Mouse (Mus musculus): ENCODE data around the gene Zfp326. TPM values are rescaled to one million over a fixed set of nuclear protein-coding genes. Genes with fewer than 3 reads are reported as not detected.

The Zfp326 gene
- polyA plus RNA-seq, 1 experiment = 12.6 TPM

DNA sequence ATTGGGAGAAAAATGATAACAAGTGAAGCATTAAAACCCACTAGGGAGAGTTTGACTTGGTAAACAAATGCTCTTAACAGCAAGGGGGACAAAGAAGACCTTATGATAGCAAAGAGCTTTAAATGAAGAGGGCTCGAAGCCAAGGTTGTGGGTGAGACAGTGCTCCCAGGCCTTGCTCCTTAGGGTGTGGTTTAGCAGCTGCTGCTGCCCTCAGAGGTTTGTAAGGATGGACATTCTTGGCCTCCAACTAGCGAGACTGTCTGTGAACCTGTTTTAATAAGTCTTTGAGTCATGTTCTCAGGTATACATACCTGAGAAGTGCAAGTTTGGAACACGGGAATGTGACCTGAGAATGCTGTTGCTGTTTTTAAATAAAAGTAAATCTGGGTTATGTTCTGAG lies 2.6 kb upstream of the Zfp326 start:
- peak; percentile 34 for TF ChIP-seq MYOD1 (IDR thresholded peaks at IDR 0.05; ENCODE audit: control insufficient read depth, insufficient read length, low read depth)
- TF ChIP-seq FOSL1 (IDR thresholded peaks at IDR 0.05; ENCODE audit: insufficient read depth, low read length, poor library complexity, severe bottlenecking) = no peak
- no peak for TF ChIP-seq CTCF (IDR thresholded peaks at IDR 0.05; ENCODE audit: control insufficient read depth, insufficient read depth, insufficient read length)
- no peak for TF ChIP-seq CEBPB (IDR thresholded peaks at IDR 0.05; ENCODE audit: low read depth)
- no peaks in the 10 kb centered on the region for H3K36me3 ChIP-seq (ENCODE audit: control insufficient read depth, insufficient read depth)
- no peaks in the 10 kb centered on the region for H3K27me3 ChIP-seq (ENCODE audit: control insufficient read depth, insufficient read depth, insufficient read length)
- H3K4me3 ChIP-seq (ENCODE audit: insufficient read depth, poor library complexity, severe bottlenecking) = no peak overlapping the region
- no peak overlapping the region for H3ac ChIP-seq (ENCODE audit: control insufficient read depth, insufficient read length, low read depth)
- peaks cover 24% of the 10 kb centered on the region for H3K79me2 ChIP-seq (ENCODE audit: control insufficient read depth, insufficient read depth)
- H3K79me3 ChIP-seq (ENCODE audit: low read depth) = peaks cover 20% of the 10 kb centered on the region

DNA sequence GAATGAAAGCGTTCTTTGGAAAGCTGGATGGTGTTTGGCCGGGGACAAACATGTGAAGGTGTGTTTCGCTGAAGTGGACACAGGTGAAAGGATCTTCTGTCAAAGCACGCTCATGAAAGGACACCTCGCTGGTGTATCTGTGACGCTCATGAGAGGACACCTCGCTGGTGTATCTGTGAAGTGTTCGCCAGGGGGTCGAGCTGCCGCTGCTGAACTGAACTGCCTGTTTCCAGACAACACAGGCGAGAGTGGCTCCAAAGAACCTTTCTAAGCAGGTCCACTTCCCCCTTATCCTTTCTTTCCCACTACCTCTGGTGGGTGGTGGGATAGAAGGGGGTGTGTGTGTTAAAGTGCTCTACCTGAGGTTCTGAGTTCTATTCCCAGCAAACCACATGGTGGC lies 1.9 kb upstream of the Zfp326 start:
- Histone ChIP-seq H3K79me3 (ENCODE audit: low read depth) (peaks cover 27% of the 10 kb centered on the region), H3K79me2 (ENCODE audit: control insufficient read depth, insufficient read depth) (peaks cover 31% of the 10 kb centered on the region), H3K36me3 (ENCODE audit: control insufficient read depth, insufficient read depth) (peaks cover 5% of the 10 kb centered on the region), H3K4me3 (ENCODE audit: insufficient read depth, poor library complexity, severe bottlenecking) (no peak overlapping the region), H3ac (ENCODE audit: control insufficient read depth, insufficient read length, low read depth) (no peak overlapping the region), H3K27me3 (ENCODE audit: control insufficient read depth, insufficient read depth, insufficient read length) (no peaks in the 10 kb centered on the region)
- TF ChIP-seq CTCF (IDR thresholded peaks at IDR 0.05; ENCODE audit: control insufficient read depth, insufficient read depth, insufficient read length) = no peak

DNA sequence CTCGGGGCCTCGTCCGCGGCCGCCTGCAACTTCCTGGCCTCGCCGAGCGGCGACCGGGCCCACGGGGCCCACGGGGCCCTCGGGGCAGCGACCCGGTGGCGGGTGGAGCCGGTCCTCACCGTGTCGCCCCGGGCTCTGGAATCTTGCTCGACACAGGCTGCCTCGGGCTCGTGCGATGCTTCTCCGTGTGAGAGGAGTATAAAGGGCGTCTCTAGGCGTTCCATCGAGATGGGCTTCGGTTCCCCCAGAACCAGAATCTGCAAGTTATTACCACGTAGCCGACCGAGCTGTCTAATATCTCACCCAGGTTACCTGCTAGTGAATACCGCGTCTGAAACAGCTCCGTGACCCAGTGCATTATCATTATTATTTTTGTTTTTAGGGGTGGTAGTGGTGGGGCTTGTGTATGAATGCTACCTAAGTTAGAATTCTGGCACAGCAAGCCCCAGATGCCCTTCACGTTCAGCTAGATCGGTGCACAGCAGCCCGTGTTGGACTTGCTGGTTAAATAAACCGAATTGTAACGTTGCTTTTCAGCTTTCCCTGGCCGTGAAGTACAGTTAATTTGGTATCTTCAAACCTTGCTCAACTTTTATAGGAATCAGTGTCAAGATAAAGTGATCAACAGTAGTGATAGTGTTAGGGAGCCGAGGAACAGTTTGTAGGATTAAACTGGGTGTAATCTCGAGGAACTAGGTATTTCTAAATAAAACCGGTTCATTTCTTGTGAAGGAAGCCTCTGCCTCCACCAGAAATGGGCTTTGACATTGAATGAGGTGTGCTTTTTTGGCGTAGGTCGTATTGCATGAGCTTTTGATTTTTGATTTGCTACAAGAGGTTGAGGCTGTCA lies 785 bp downstream of the Zfp326 start:
- Histone ChIP-seq H3K79me3 (ENCODE audit: low read depth) (peaks cover 54% of the 10 kb centered on the region), H3K36me3 (ENCODE audit: control insufficient read depth, insufficient read depth) (peaks cover 24% of the 10 kb centered on the region), H3ac (ENCODE audit: control insufficient read depth, insufficient read length, low read depth) (peak overlapping the region; percentile 91), H3K4me3 (ENCODE audit: insufficient read depth, poor library complexity, severe bottlenecking) (peak overlapping the region; percentile 72), H3K27me3 (ENCODE audit: control insufficient read depth, insufficient read depth, insufficient read length) (no peaks in the 10 kb centered on the region), H3K79me2 (ENCODE audit: control insufficient read depth, insufficient read depth) (peaks cover 58% of the 10 kb centered on the region)
- TF ChIP-seq MYOG (IDR thresholded peaks at IDR 0.05; ENCODE audit: control insufficient read depth, extremely low read depth, insufficient read length) (no peak), MYOD1 (IDR thresholded peaks at IDR 0.05; ENCODE audit: control insufficient read depth, insufficient read length, low read depth) (no peak), CEBPB (IDR thresholded peaks at IDR 0.05; ENCODE audit: low read depth) (no peak), MAX (IDR thresholded peaks at IDR 0.05) (no peak)

DNA sequence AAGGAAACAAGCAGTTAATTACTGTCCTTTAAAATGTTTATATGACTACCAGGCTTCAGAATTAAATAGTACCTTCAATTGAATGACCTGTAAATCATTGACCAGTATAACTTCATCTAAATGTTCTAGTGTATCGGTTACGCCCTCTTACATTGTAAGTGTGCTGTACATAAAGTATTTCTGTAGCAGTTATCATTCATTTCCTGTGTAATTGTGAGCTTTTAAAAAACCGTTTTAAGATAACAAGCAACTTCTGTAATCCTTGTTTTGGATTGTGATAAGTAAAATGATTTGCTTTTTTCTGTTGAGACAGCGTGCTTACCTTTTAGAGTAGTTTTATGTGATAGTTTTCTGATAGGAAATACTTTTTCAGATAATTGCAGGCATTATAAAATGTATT lies 11.0 kb downstream of the Zfp326 start:
- H3ac ChIP-seq (ENCODE audit: control insufficient read depth, insufficient read length, low read depth) = no peak overlapping the region
- TF ChIP-seq FOSL1 (IDR thresholded peaks at IDR 0.05; ENCODE audit: insufficient read depth, low read length, poor library complexity, severe bottlenecking) (no peak), MYOG (IDR thresholded peaks at IDR 0.05; ENCODE audit: control insufficient read depth, extremely low read depth, insufficient read length) (no peak), CTCF (IDR thresholded peaks at IDR 0.05; ENCODE audit: control insufficient read depth, insufficient read depth, insufficient read length) (no peak), MAX (IDR thresholded peaks at IDR 0.05) (no peak), USF1 (IDR thresholded peaks at IDR 0.05; ENCODE audit: low read depth) (no peak), MYOD1 (IDR thresholded peaks at IDR 0.05; ENCODE audit: control insufficient read depth, insufficient read length, low read depth) (no peak), CEBPB (IDR thresholded peaks at IDR 0.05; ENCODE audit: low read depth) (no peak)
- H3K27me3 ChIP-seq (ENCODE audit: control insufficient read depth, insufficient read depth, insufficient read length) = no peaks in the 10 kb centered on the region
- H3K4me3 ChIP-seq (ENCODE audit: insufficient read depth, poor library complexity, severe bottlenecking) = no peak overlapping the region
- peaks cover 32% of the 10 kb centered on the region for H3K36me3 ChIP-seq (ENCODE audit: control insufficient read depth, insufficient read depth)
- peaks cover 19% of the 10 kb centered on the region for H3K79me3 ChIP-seq (ENCODE audit: low read depth)
- H3K79me2 ChIP-seq (ENCODE audit: control insufficient read depth, insufficient read depth) = peaks cover 61% of the 10 kb centered on the region

DNA sequence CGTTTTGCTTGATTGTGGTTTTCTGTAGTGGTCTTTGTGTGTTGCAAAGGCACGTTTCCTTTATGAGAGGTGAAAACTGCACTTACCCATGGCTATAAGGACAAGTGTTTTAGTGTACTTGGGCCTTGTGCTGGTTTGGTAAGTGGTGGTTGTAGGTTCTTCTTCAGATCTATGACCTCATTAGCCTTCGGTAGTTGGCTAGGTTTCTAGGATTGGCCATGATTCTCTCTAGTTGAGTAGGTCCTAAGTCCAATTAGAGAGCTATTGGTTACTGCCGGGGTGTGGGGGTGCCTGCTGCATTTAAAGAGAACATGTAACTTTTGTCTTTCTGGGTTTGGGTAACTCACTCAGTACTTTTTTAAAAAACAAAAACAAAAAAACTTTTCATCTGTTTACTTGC lies 21.8 kb downstream of the Zfp326 start:
- H3ac ChIP-seq (ENCODE audit: control insufficient read depth, insufficient read length, low read depth) = no peak overlapping the region
- H3K36me3 ChIP-seq (ENCODE audit: control insufficient read depth, insufficient read depth) = peaks cover 40% of the 10 kb centered on the region
- no peaks in the 10 kb centered on the region for H3K27me3 ChIP-seq (ENCODE audit: control insufficient read depth, insufficient read depth, insufficient read length)
- H3K79me2 ChIP-seq (ENCODE audit: control insufficient read depth, insufficient read depth) = peaks cover 59% of the 10 kb centered on the region
- TF ChIP-seq MAX (IDR thresholded peaks at IDR 0.05) = no peak
- TF ChIP-seq MYOD1 (IDR thresholded peaks at IDR 0.05; ENCODE audit: control insufficient read depth, insufficient read length, low read depth) = no peak
- no peak for TF ChIP-seq CEBPB (IDR thresholded peaks at IDR 0.05; ENCODE audit: low read depth)
- no peak for TF ChIP-seq FOSL1 (IDR thresholded peaks at IDR 0.05; ENCODE audit: insufficient read depth, low read length, poor library complexity, severe bottlenecking)
- no peak for TF ChIP-seq MYOG (IDR thresholded peaks at IDR 0.05; ENCODE audit: control insufficient read depth, extremely low read depth, insufficient read length)
- no peak for TF ChIP-seq USF1 (IDR thresholded peaks at IDR 0.05; ENCODE audit: low read depth)
- TF ChIP-seq CTCF (IDR thresholded peaks at IDR 0.05; ENCODE audit: control insufficient read depth, insufficient read depth, insufficient read length) = no peak
- H3K79me3 ChIP-seq (ENCODE audit: low read depth) = peaks cover 20% of the 10 kb centered on the region
- H3K4me3 ChIP-seq (ENCODE audit: insufficient read depth, poor library complexity, severe bottlenecking) = no peak overlapping the region

DNA sequence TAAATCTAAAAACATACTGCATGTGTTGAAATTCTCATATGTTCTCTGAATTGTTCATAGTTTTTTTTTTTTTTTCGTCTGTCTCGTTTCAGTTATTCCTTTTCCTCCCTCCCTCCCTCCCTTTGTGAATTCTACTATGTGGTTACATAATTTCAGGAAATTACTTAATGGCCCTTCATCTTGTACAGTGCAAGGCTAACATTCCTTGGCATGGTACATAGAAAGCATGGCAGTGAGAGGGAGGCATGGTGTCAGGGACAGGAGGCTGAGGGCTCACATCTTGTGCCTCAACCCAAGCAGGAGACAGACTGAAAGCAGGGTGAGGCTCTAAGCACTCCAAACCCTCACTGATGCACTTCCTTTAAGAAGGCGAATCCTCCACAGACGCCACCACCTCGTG lies 32.8 kb downstream of the Zfp326 start:
- Histone ChIP-seq H3K79me3 (ENCODE audit: low read depth) (no peaks in the 10 kb centered on the region), H3K27me3 (ENCODE audit: control insufficient read depth, insufficient read depth, insufficient read length) (no peaks in the 10 kb centered on the region), H3ac (ENCODE audit: control insufficient read depth, insufficient read length, low read depth) (no peak overlapping the region), H3K4me3 (ENCODE audit: insufficient read depth, poor library complexity, severe bottlenecking) (no peak overlapping the region), H3K36me3 (ENCODE audit: control insufficient read depth, insufficient read depth) (peaks cover 89% of the 10 kb centered on the region), H3K79me2 (ENCODE audit: control insufficient read depth, insufficient read depth) (no peaks in the 10 kb centered on the region)
- TF ChIP-seq USF1 (IDR thresholded peaks at IDR 0.05; ENCODE audit: low read depth) (no peak), CEBPB (IDR thresholded peaks at IDR 0.05; ENCODE audit: low read depth) (no peak), MYOG (IDR thresholded peaks at IDR 0.05; ENCODE audit: control insufficient read depth, extremely low read depth, insufficient read length) (no peak), CTCF (IDR thresholded peaks at IDR 0.05; ENCODE audit: control insufficient read depth, insufficient read depth, insufficient read length) (no peak), MAX (IDR thresholded peaks at IDR 0.05) (no peak), FOSL1 (IDR thresholded peaks at IDR 0.05; ENCODE audit: insufficient read depth, low read length, poor library complexity, severe bottlenecking) (no peak), MYOD1 (IDR thresholded peaks at IDR 0.05; ENCODE audit: control insufficient read depth, insufficient read length, low read depth) (no peak)
